Comparison of ENCODE assay signal across 10 mouse cellular contexts in genomic region chr16:5135551-5136261, GRCm38 (mm10). TPM values are rescaled to one million over a fixed set of nuclear protein-coding genes. Genes with fewer than 3 reads are reported as not detected.
DNase-seq lines count a peak whose midpoint lies in the region; ATAC-seq and TF ChIP-seq lines count a peak whose summit lies in the region.
"Had no signal": no experiment of that assay in that cellular context is flagged by ENCODE, and none has a peak within 500 bp of the region (broad histone marks: within the 10 kb centered on the region; RNA-seq: fewer than 3 reads in every experiment).

No protein-coding gene starts in this region.

- H3K9ac ChIP-seq in liver, postnatal 0 days (replicated peaks): no peak overlapping the region

- H3K36me3 ChIP-seq in liver, postnatal 0 days (replicated peaks; ENCODE audit: insufficient read depth, low read length): no peaks in the 10 kb centered on the region
- H3K36me3 ChIP-seq: midbrain, embryonic 10.5 days had no signal

- WGBS in liver, postnatal 0 days (ENCODE audit: insufficient replicate concordance): 35% methylated on average over 8 of the region's 8 CpGs

- H3K27ac ChIP-seq in liver, postnatal 0 days (ENCODE audit: low read depth): peak overlapping the region; percentile 74
- H3K27ac ChIP-seq: midbrain, embryonic 10.5 days had no signal

- H3K4me2 ChIP-seq in liver, postnatal 0 days (ENCODE audit: low read depth, low read length): no peak overlapping the region

- H3K9me3 ChIP-seq in liver, postnatal 0 days (ENCODE audit: low read length): no peaks in the 10 kb centered on the region
- H3K9me3 ChIP-seq: midbrain, embryonic 10.5 days had no signal

- no peak for TF ChIP-seq EP300 in liver, postnatal 0 days (IDR thresholded peaks at IDR 0.05; ENCODE audit: low read depth)

- H3K4me3 ChIP-seq in liver, postnatal 0 days (ENCODE audit: low read depth, low read length): no peak overlapping the region
- H3K4me3 ChIP-seq: midbrain, embryonic 10.5 days had no signal

- peaks cover 27% of the 10 kb centered on the region for H3K27me3 ChIP-seq in liver, postnatal 0 days (ENCODE audit: insufficient read depth, low read length)

- TF ChIP-seq CTCF in liver, postnatal 0 days (IDR thresholded peaks at IDR 0.05; ENCODE audit: low read depth): no peak

- H3K4me1 ChIP-seq in liver, postnatal 0 days (ENCODE audit: insufficient read depth): peaks cover 18% of the 10 kb centered on the region

- DNase-seq in gastrocnemius, adult 18-20 months (ENCODE audit: low spot score): peak; percentile 30
- no peak for DNase-seq in gastrocnemius, postnatal 4 days (ENCODE audit: low spot score in 2 of 2)
- DNase-seq in ovary, adult 18-20 months (ENCODE audit: low spot score): peak; percentile 18
- DNase-seq in ovary, postnatal 14 days (ENCODE audit: low spot score): no peak
- DNase-seq in liver, postnatal 0 days: peak; percentile 30
- peak; percentile 60 for DNase-seq in urinary bladder, postnatal 36 days (ENCODE audit: low spot score in 2 of 2)
- DNase-seq: thymus, postnatal 36 days had no signal

- ATAC-seq in liver, postnatal 0 days: peak; percentile 20
- no peak for ATAC-seq in erythroblast, adult 5-6 weeks (replicated peaks; ENCODE audit: low FRiP score, poor library complexity, severe bottlenecking)
- ATAC-seq in frontal cortex, adult (ENCODE audit: low TSS enrichment): no peak

RNA-seq across cellular contexts. Expression of gene Ppl, which starts 3.5 kb away (rescaled TPM):
- 1 to 10 TPM; 3.1 to 3.6 TPM for total RNA-seq in gastrocnemius, adult 18-20 months (2021)
- total RNA-seq in gastrocnemius, postnatal 4 days (2021): under 1 TPM; 0.42 to 0.44 TPM
- polyA plus RNA-seq in liver, postnatal 0 days (2015; fragmentation: Nextera tagmentation; extraction: Ambion mirVana): 0.39 and 0.54 TPM in 2 replicates
- total RNA-seq in erythroblast, adult 5-6 weeks (2015; ENCODE audit: low replicate concordance): not detected in 2 replicates
- total RNA-seq in erythroblast, adult 5-6 weeks (2017; ENCODE audit: low replicate concordance): not detected in 2 replicates

RNA-seq across cellular contexts. Expression of gene Sec14l5, which starts 11.2 kb away (rescaled TPM):
- total RNA-seq in gastrocnemius, adult 18-20 months (2021): 10 to 100 TPM; 10.9 to 12.9 TPM
- 1 to 10 TPM; 5.7 to 7.3 TPM for total RNA-seq in gastrocnemius, postnatal 4 days (2021)
- 0.04 TPM in 1 of 2 replicates, not detected in the other for polyA plus RNA-seq in liver, postnatal 0 days (2015; fragmentation: Nextera tagmentation; extraction: Ambion mirVana)
- total RNA-seq in erythroblast, adult 5-6 weeks (2015; ENCODE audit: low replicate concordance): not detected in 2 replicates
- not detected in 2 replicates for total RNA-seq in erythroblast, adult 5-6 weeks (2017; ENCODE audit: low replicate concordance)

Comparison
In these comparisons a context has a peak if more than half of its experiments do, and no peak if none do; other contexts are left out.
1. DNase-seq: peak in gastrocnemius, adult 18-20 months (single experiment), ovary, adult 18-20 months (single experiment), liver, postnatal 0 days (single experiment) and urinary bladder, postnatal 36 days (2 of 2); none in gastrocnemius, postnatal 4 days (0 of 2) and ovary, postnatal 14 days (single experiment).
2. RNA of gene Sec14l5, which starts 11.2 kb away (total RNA-seq): 10.9 to 12.9 TPM in gastrocnemius, adult 18-20 months and 5.7 to 7.3 TPM in gastrocnemius, postnatal 4 days; not detected in erythroblast, adult 5-6 weeks; every median in the first group is over 4 times any median in the second.